Mouse (Mus musculus) heart, postnatal 0 days (tissue): ENCODE results near the gene Rbm25. TPM values are rescaled to one million over a fixed set of nuclear protein-coding genes. Genes with fewer than 3 reads are reported as not detected.
"Not testable (repeated sequence)": the region's sequence is repeated elsewhere in the genome, so short reads cannot be mapped to it uniquely, and the experiment has no call there.

Source experiments
- ATAC-seq: fragments of 200-750 bp; cut with Nextera tagmentation; 2 replicates; pipeline ENCODE4 v1.8.0; 2017; ENCODE audit warnings: low read depth, moderate number of reproducible peaks, moderate library complexity; ENCODE audit not compliant: insufficient read depth
- DNase-seq: peaks from one replicate; pipeline ENCODE4 v3.0.0-alpha.2; 2016; ENCODE audit warnings: low spot score
- H3K27ac ChIP-seq: fragments of 300-500 bp; sonication (generic); 2 replicates; pipeline ENCODE4 v1.5.1; 2014; ENCODE audit warnings: low read depth, mild to moderate bottlenecking
- H3K27me3 ChIP-seq: fragments of 300-500 bp; sonication (generic); 2 replicates; pipeline ENCODE4 v1.6.1; 2014; ENCODE audit warnings: low read length, mixed read lengths; ENCODE audit not compliant: control insufficient read depth, insufficient read depth
- H3K36me3 ChIP-seq: fragments of 300-500 bp; sonication (generic); replicated peaks from 2 replicates; pipeline ENCODE4 v1.6.1; 2014; ENCODE audit warnings: low read length, mixed read lengths; ENCODE audit not compliant: control insufficient read depth, insufficient read depth
- H3K4me1 ChIP-seq: fragments of 300-500 bp; sonication (generic); 2 replicates; pipeline ENCODE4 v1.6.1; 2014; ENCODE audit warnings: antibody characterized with exemption; ENCODE audit not compliant: control insufficient read depth, insufficient read depth
- H3K4me2 ChIP-seq: fragments of 300-500 bp; sonication (generic); 2 replicates; pipeline ENCODE4 v1.6.1; 2014; ENCODE audit warnings: low read depth, mild to moderate bottlenecking, low read length, moderate library complexity
- H3K4me3 ChIP-seq: fragments of 300-500 bp; sonication (generic); 2 replicates; pipeline ENCODE4 v1.5.1; 2014; ENCODE audit warnings: low read depth, low read length
- H3K9ac ChIP-seq: fragments of 300-500 bp; sonication (generic); replicated peaks from 2 replicates; pipeline ENCODE4 v1.6.1; 2014; ENCODE audit warnings: low read depth, low read length, mixed read lengths
- H3K9me3 ChIP-seq: fragments of 300-500 bp; sonication (generic); replicated peaks from 2 replicates; pipeline ENCODE4 v1.6.1; 2016; ENCODE audit warnings: low read length; ENCODE audit not compliant: control insufficient read depth
- CTCF ChIP-seq: IDR thresholded peaks from 2 replicates; pipeline ENCODE4 v1.5.1; 2016; ENCODE audit warnings: antibody characterized with exemption, control low read depth, low read depth
- EP300 ChIP-seq: IDR thresholded peaks from 2 replicates; pipeline ENCODE4 v1.6.1; 2016; ENCODE audit warnings: antibody characterized with exemption, low read depth
- WGBS: fragments of 180-500 bp; shearing (Covaris S2); extraction: QIAGEN DNeasy Blood & Tissue Kit; methylation state at CpG from one replicate; pipeline ENCODE4 v1.1.7; 2014; 5-methylcytosine and 5-hydroxymethylcytosine counted together
- polyA plus RNA-seq: library from polyadenylated mRNA; unstranded; fragments of >200 nt; fragmentation: Nextera tagmentation; extraction: Ambion mirVana; gene quantifications from 2 replicates; pipeline ENCODE4 v1.2.1, GENCODE M21; 2015
- total RNA-seq: library from RNA; depleted of rRNA; stranded (reverse); fragments of >200 nt; gene quantifications from 2 replicates; pipeline ENCODE4 v1.2.3, GENCODE M21; 2014; ENCODE audit warnings: low replicate concordance

The Rbm25 gene
- total and polyA plus RNA-seq, 2 experiments from 2014 or later: 79.6 to 115 TPM

- H3K9me3 ChIP-seq: no peaks in the 10 kb centered on the region
- H3K27ac ChIP-seq: no peak overlapping the region
- 0 out of 2 replicates have a peak, but pooled peaks cover 7% of the 10 kb centered on the region for H3K4me1 ChIP-seq
- TF ChIP-seq CTCF: no peak
- TF ChIP-seq EP300: no peak
- ATAC-seq (no peak), DNase-seq (no peak)
- no peak overlapping the region for H3K4me2 ChIP-seq
- no peaks in the 10 kb centered on the region for H3K27me3 ChIP-seq
- 68% methylated on average over 9 of the region's 9 CpGs for WGBS
- H3K9ac ChIP-seq: no peak overlapping the region
- H3K4me3 ChIP-seq: no peak overlapping the region
- H3K36me3 ChIP-seq: peaks cover 21% of the 10 kb centered on the region; the same call in 1 of the 2 replicates
Observed at GRCm38 (mm10) chr12:83594454-83595040, 36.5 kb upstream of the Rbm25 start.

GRCm38 (mm10) chr12:83596191-83596954, 34.7 kb upstream of the Rbm25 start:
- Histone ChIP-seq H3K9ac (peak overlapping the region; percentile 94), H3K27ac (peak overlapping the region; percentile 89), H3K4me3 (peak overlapping the region; percentile 94), H3K36me3 (peaks cover 10% of the 10 kb centered on the region; the same call in 1 of the 2 replicates), H3K4me1 (0 out of 2 replicates have a peak, but pooled peaks cover 7% of the 10 kb centered on the region), H3K9me3 (no peaks in the 10 kb centered on the region), H3K27me3 (no peaks in the 10 kb centered on the region), H3K4me2 (peak overlapping the region; percentile 66)
- DNase-seq (no peak), ATAC-seq (peak; percentile 35; the same call in 1 of the 2 replicates)
- WGBS: 3% methylated on average over 20 of the region's 20 CpGs
- no peak for TF ChIP-seq CTCF
- TF ChIP-seq EP300: no peak

- DNase-seq (peak; percentile 99), ATAC-seq (peak; percentile 99)
- Histone ChIP-seq H3K27ac (peak within 1 kb of the TSS; percentile 89), H3K9ac (peak within 1 kb of the TSS; percentile 94), H3K36me3 (peaks cover 8% of the 10 kb centered on the region; the same call in 1 of the 2 replicates), H3K27me3 (no peaks in the 10 kb centered on the region), H3K4me3 (peak within 1 kb of the TSS; percentile 94), H3K9me3 (no peaks in the 10 kb centered on the region), H3K4me1 (0 out of 2 replicates have a peak, but pooled peaks cover 7% of the 10 kb centered on the region), H3K4me2 (peak within 1 kb of the TSS; percentile 66)
- under 1% methylated on average over 27 of the region's 28 CpGs for WGBS
- TF ChIP-seq CTCF (no peak), EP300 (no peak)
Observed at GRCm38 (mm10) chr12:83597025-83597501, 34.0 kb upstream of the Rbm25 start, which contains the start of gene Zfyve1. Gene Zfyve1, minus strand, starts transcription at chr12:83597222.

GRCm38 (mm10) chr12:83597881-83598280, 33.2 kb upstream of the Rbm25 start:
- H3K36me3 ChIP-seq: peaks cover 8% of the 10 kb centered on the region; the same call in 1 of the 2 replicates
- H3K27ac ChIP-seq: no peak overlapping the region
- H3K27me3 ChIP-seq: no peaks in the 10 kb centered on the region
- no peak overlapping the region for H3K9ac ChIP-seq
- no peak overlapping the region for H3K4me2 ChIP-seq
- ATAC-seq (no peak), DNase-seq (no peak)
- H3K4me1 ChIP-seq: 0 out of 2 replicates have a peak, but pooled peaks cover 7% of the 10 kb centered on the region
- TF ChIP-seq EP300 (no peak), CTCF (no peak)
- 71% methylated on average over 2 of the region's 2 CpGs for WGBS
- no peaks in the 10 kb centered on the region for H3K9me3 ChIP-seq
- H3K4me3 ChIP-seq: no peak overlapping the region

GRCm38 (mm10) chr12:83602285-83602684, 28.8 kb upstream of the Rbm25 start:
- H3K4me1 ChIP-seq: no peaks in the 10 kb centered on the region
- H3K27ac ChIP-seq: no peak overlapping the region
- WGBS: 85% methylated on average over 5 of the region's 5 CpGs
- H3K36me3 ChIP-seq: no peaks in the 10 kb centered on the region
- H3K4me3 ChIP-seq: no peak overlapping the region
- TF ChIP-seq CTCF (no peak), EP300 (no peak)
- DNase-seq (no peak), ATAC-seq (no peak)
- H3K4me2 ChIP-seq: no peak overlapping the region
- H3K27me3 ChIP-seq: no peaks in the 10 kb centered on the region
- H3K9ac ChIP-seq: no peak overlapping the region
- H3K9me3 ChIP-seq: no peaks in the 10 kb centered on the region

- not testable (repeated sequence) for H3K4me1 ChIP-seq, ATAC-seq, H3K4me3 ChIP-seq, H3K9me3 ChIP-seq, H3K36me3 ChIP-seq, H3K9ac ChIP-seq, DNase-seq, H3K27me3 ChIP-seq, H3K27ac ChIP-seq, H3K4me2 ChIP-seq
- 84% methylated on average over 2 of the region's 2 CpGs for WGBS
Observed at GRCm38 (mm10) chr12:83606411-83606810, 24.6 kb upstream of the Rbm25 start.
